Mouse (Mus musculus) thymus, adult 2 months (tissue): Measurements from ENCODE around the gene Grhpr.

ENCODE experiments used
- CTCF ChIP-seq: fragments of 200-500 bp; IDR thresholded peaks from 2 replicates; pipeline ENCODE4 v1.5.1; 2012; ENCODE audit warnings: mild to moderate bottlenecking, control low read depth, low read length, moderate library complexity, borderline replicate concordance; ENCODE audit not compliant: control insufficient read depth, poor library complexity, insufficient read depth; ENCODE audit errors: extremely low read depth
- POLR2A ChIP-seq: fragments of 200-500 bp; IDR thresholded peaks from 2 replicates; pipeline ENCODE4 v1.6.1; 2012; ENCODE audit warnings: mild to moderate bottlenecking, low read length, control low read depth, moderate library complexity; ENCODE audit not compliant: control insufficient read depth, poor library complexity, insufficient read depth; ENCODE audit errors: extremely low read depth

- TF ChIP-seq CTCF (no peak), POLR2A (no peak)
Observed at GRCm38 (mm10) chr4:45010806-45011415, 29.7 kb downstream of the Grhpr start.
